Mouse (Mus musculus) CH12.LX (cell line): ENCODE measurements at regions not wholly inside any gene's neighbourhood (a gene's known extent, or its start where the extent isn't known, plus 50 kb on each side); places are given as distances from the start of the nearest gene placed in this dataset.

Source experiments
- DNase-seq: peaks from one replicate; pipeline ENCODE4 v3.0.0-alpha.2; 2013; ENCODE audit errors: extremely low read depth
- H3K27ac ChIP-seq: 2 replicates; pipeline ENCODE4 v1.5.1; 2012; ENCODE audit warnings: low read depth, mild to moderate bottlenecking, control low read depth, moderate library complexity; ENCODE audit not compliant: insufficient read depth
- H3K27me3 ChIP-seq: replicated peaks from 2 replicates; pipeline ENCODE3; 2012; ENCODE audit warnings: inconsistent platforms
- H3K36me3 ChIP-seq, 2 experiments: replicated peaks in 1 of 2; 2 replicates each; pipeline versions ENCODE3 to v1.6.1; 2012; ENCODE audit warnings: inconsistent platforms in 1 of 2, low read length in 1 of 2, mild to moderate bottlenecking in 1 of 2, mixed read lengths in 1 of 2, moderate library complexity in 1 of 2; ENCODE audit not compliant: control insufficient read depth in 1 of 2, insufficient read depth in 1 of 2
- H3K4me1 ChIP-seq, 2 experiments: 2 replicates each; pipeline ENCODE4 v1.6.1; 2012; ENCODE audit warnings: inconsistent platforms in 1 of 2, moderate library complexity in 1 of 2; ENCODE audit not compliant: insufficient read depth in 2 of 2, control insufficient read depth in 1 of 2
- H3K4me2 ChIP-seq: 2 replicates; pipeline ENCODE4 v1.6.1; 2012; ENCODE audit warnings: low read depth, mild to moderate bottlenecking, control low read depth; ENCODE audit not compliant: poor library complexity, insufficient read depth, severe bottlenecking
- H3K4me3 ChIP-seq, 3 experiments: fragments of 150-350 bp in 1 of 3; sonication (generic) in 1 of 3; replicated peaks in 1 of 3; 2 replicates each; pipeline versions ENCODE3 to v1.5.1; 2011 to 2012; ENCODE audit warnings: low read depth in 2 of 3, low read length in 2 of 3, mild to moderate bottlenecking in 2 of 3, moderate library complexity in 2 of 3, control low read depth in 1 of 3, improper control_type of control experiment in 1 of 3, inconsistent platforms in 1 of 3, mixed read lengths in 1 of 3; ENCODE audit not compliant: poor library complexity in 1 of 3
- H3K79me2 ChIP-seq: replicated peaks from 2 replicates; pipeline ENCODE4 v1.6.1; 2012; ENCODE audit warnings: mild to moderate bottlenecking, moderate library complexity; ENCODE audit not compliant: control insufficient read depth, poor library complexity, insufficient read depth, severe bottlenecking; ENCODE audit errors: extremely low read depth
- H3K9ac ChIP-seq: 2 replicates; pipeline ENCODE4 v1.6.1; 2012; ENCODE audit warnings: low read depth, mild to moderate bottlenecking, control low read depth, moderate library complexity; ENCODE audit not compliant: insufficient read depth
- H3K9me3 ChIP-seq: replicated peaks from 2 replicates; pipeline ENCODE3; 2012; ENCODE audit warnings: low read length, inconsistent platforms, mixed read lengths
- BHLHE40 ChIP-seq: IDR thresholded peaks from 2 replicates; pipeline ENCODE4 v1.6.1; 2011; ENCODE audit warnings: mild to moderate bottlenecking, low read depth, low read length, improper control_type of control experiment
- CHD1 ChIP-seq: IDR thresholded peaks from 2 replicates; pipeline ENCODE4 v1.6.1; 2012; ENCODE audit warnings: low read depth, low read length, improper control_type of control experiment, inconsistent platforms
- CTCF ChIP-seq, 2 experiments: IDR thresholded peaks in 1 of 2; conservative IDR thresholded peaks in 1 of 2; 2 replicates each; pipeline ENCODE4 v1.5.1; 2011 to 2012; ENCODE audit warnings: low read depth in 2 of 2, low read length in 2 of 2, improper control_type of control experiment in 1 of 2, inconsistent platforms in 1 of 2, mild to moderate bottlenecking in 1 of 2, moderate library complexity in 1 of 2
- IRF4 ChIP-seq: IDR thresholded peaks from 2 replicates; pipeline ENCODE4 v1.6.1; 2014; ENCODE audit warnings: low read depth, mild to moderate bottlenecking, inconsistent platforms, low read length, improper control_type of control experiment
- JUND ChIP-seq: conservative IDR thresholded peaks from 2 replicates; pipeline ENCODE4 v1.6.1; 2011; ENCODE audit warnings: low read depth, low read length, improper control_type of control experiment
- KAT2A ChIP-seq: IDR thresholded peaks from 2 replicates; pipeline ENCODE4 v1.6.1; 2012; ENCODE audit warnings: low read length, improper control_type of control experiment, inconsistent platforms; ENCODE audit not compliant: insufficient replicate concordance
- MAFK ChIP-seq: IDR thresholded peaks from 2 replicates; pipeline ENCODE4 v1.6.1; 2011; ENCODE audit warnings: low read length, improper control_type of control experiment; ENCODE audit not compliant: insufficient replicate concordance
- NRF1 ChIP-seq: IDR thresholded peaks from 2 replicates; pipeline ENCODE4 v1.6.1; 2014; ENCODE audit warnings: low read depth, mild to moderate bottlenecking, inconsistent platforms, low read length, improper control_type of control experiment, moderate library complexity
- POLR2A ChIP-seq: IDR thresholded peaks from 2 replicates; pipeline ENCODE4 v1.6.1; 2011; ENCODE audit warnings: low read depth, mild to moderate bottlenecking, improper control_type of control experiment, low read length
- SMC3 ChIP-seq: IDR thresholded peaks from 2 replicates; pipeline ENCODE4 v1.6.1; 2011; ENCODE audit warnings: low read depth, low read length, improper control_type of control experiment
- TCF12 ChIP-seq: IDR thresholded peaks from 2 replicates; pipeline ENCODE4 v1.6.1; 2014; ENCODE audit warnings: low read depth, mild to moderate bottlenecking, inconsistent platforms, low read length, improper control_type of control experiment
- USF1 ChIP-seq: IDR thresholded peaks from 2 replicates; pipeline ENCODE4 v1.6.1; 2014; ENCODE audit warnings: low read depth, mild to moderate bottlenecking, inconsistent platforms, low read length, improper control_type of control experiment
- USF2 ChIP-seq: conservative IDR thresholded peaks from 2 replicates; pipeline ENCODE4 v1.6.1; 2011; ENCODE audit warnings: low read depth, low read length, improper control_type of control experiment
- ZC3H11A ChIP-seq: IDR thresholded peaks from 2 replicates; pipeline ENCODE4 v1.6.1; 2012; ENCODE audit warnings: low read depth, mild to moderate bottlenecking, inconsistent platforms, low read length, improper control_type of control experiment
- ZKSCAN1 ChIP-seq: IDR thresholded peaks from 2 replicates; pipeline ENCODE4 v1.6.1; 2012; ENCODE audit warnings: low read depth, inconsistent platforms, low read length, improper control_type of control experiment, borderline replicate concordance
- dilution Hi-C: fragments of 300-500 bp; cut with MboI; formaldehyde crosslinking; loops from 2 replicates; pipeline ENCODE4 v1.14.3; 2020; ENCODE audit warnings: low sequenced_read_pairs; ENCODE audit not compliant: extremely low pct_unique_long_range_greater_than_20kb, extremely low pct_ligation_motif_present
- in situ Hi-C: fragments of 300-500 bp; cut with MboI; formaldehyde crosslinking; loops from 3 replicates; pipeline ENCODE4 v1.14.3; 2019; ENCODE audit warnings: low sequenced_read_pairs, low pct_ligation_motif_present, low pct_unique_long_range_greater_than_20kb, mixed read lengths

- no peak for DNase-seq
- H3K9ac ChIP-seq: no peak overlapping the region
- no peaks in the 10 kb centered on the region for H3K36me3 ChIP-seq
- H3K27me3 ChIP-seq: peaks cover 2% of the 10 kb centered on the region
- H3K79me2 ChIP-seq: no peaks in the 10 kb centered on the region
- dilution Hi-C loops: no loop called here
- peaks cover 6% of the 10 kb centered on the region for H3K9me3 ChIP-seq
- H3K4me3 ChIP-seq: no peak overlapping the region
- in situ Hi-C loops: no loop called here
- peaks cover 5 to 36% of the 10 kb centered on the region in 2 experiments; a peak in 3 of 4 replicates for H3K4me1 ChIP-seq
- H3K4me2 ChIP-seq: no peak overlapping the region
- TF ChIP-seq ZC3H11A: no peak
- no peak for TF ChIP-seq TCF12
- no peak for TF ChIP-seq SMC3
- H3K27ac ChIP-seq: no peak overlapping the region
These were observed 167.7 kb upstream of the Prok2 start for GRCm38 (mm10) chr6:99893936-99894335.

DNA sequence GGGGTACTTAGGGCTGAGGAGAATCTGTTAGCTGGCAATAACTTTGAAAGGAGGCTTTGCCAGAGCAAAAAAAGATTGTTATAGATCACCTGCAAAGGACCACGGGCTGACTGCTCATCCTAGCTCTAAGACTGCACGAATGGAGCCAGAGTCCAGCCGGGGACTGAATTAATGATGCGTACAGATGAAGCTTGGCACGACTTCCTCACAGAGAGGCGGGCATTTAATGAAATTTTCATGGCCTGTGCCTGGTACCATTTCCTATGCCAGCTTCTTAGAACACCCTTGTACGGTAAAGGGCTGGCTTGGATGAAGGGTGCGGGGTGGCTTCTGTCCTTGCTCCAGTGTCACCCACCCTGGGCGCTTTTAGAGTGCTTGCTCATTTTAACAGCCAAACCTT is 166.0 kb upstream of the Prok2 start:
- Histone ChIP-seq H3K9me3 (peaks cover 6% of the 10 kb centered on the region), H3K4me3 (no peak overlapping the region), H3K79me2 (no peaks in the 10 kb centered on the region), H3K27me3 (peaks cover 2% of the 10 kb centered on the region), H3K4me2 (no peak overlapping the region), H3K27ac (no peak overlapping the region), H3K4me1 (peaks cover 5 to 40% of the 10 kb centered on the region in 2 experiments; a peak in 3 of 4 replicates), H3K36me3 (no peaks in the 10 kb centered on the region), H3K9ac (no peak overlapping the region)
- DNase-seq: no peak
- no peak for TF ChIP-seq CHD1
- no peak for TF ChIP-seq MAFK
- no peak for TF ChIP-seq IRF4
- TF ChIP-seq ZKSCAN1: no peak
- TF ChIP-seq JUND: no peak
- no peak for TF ChIP-seq KAT2A
- TF ChIP-seq USF1: no peak
- TF ChIP-seq POLR2A: no peak
- TF ChIP-seq BHLHE40: no peak
- no peak for TF ChIP-seq USF2
- dilution Hi-C loops: no loop called here
- in situ Hi-C loops: no loop called here

- H3K4me2 ChIP-seq: no peak overlapping the region
- no peak overlapping the region for H3K27ac ChIP-seq
- H3K9me3 ChIP-seq: peaks cover 6% of the 10 kb centered on the region
- in situ Hi-C loops (no loop called here), dilution Hi-C loops (no loop called here)
- no peak for DNase-seq
- H3K79me2 ChIP-seq: no peaks in the 10 kb centered on the region
- H3K4me3 ChIP-seq: no peak overlapping the region
- H3K27me3 ChIP-seq: peaks cover 2% of the 10 kb centered on the region
- no peaks in the 10 kb centered on the region for H3K36me3 ChIP-seq
- H3K9ac ChIP-seq: no peak overlapping the region
- H3K4me1 ChIP-seq: peaks cover 5 to 40% of the 10 kb centered on the region in 2 experiments; a peak in 3 of 4 replicates
- TF ChIP-seq NRF1: no peak
- TF ChIP-seq CTCF (conservative IDR thresholded peaks at IDR 0.05 in 1 of 2, IDR thresholded peaks at IDR 0.05 in 1 of 2; ENCODE audit: low read depth in 2 of 2, low read length in 2 of 2): no peak
- TF ChIP-seq USF1: no peak
These were observed 165.6 kb upstream of the Prok2 start for GRCm38 (mm10) chr6:99891790-99892189.
